Mouse (Mus musculus) testis, postnatal 14 days (tissue): ENCODE measurements around the gene Usp17lb.
"Not testable (repeated sequence)": the region's sequence is repeated elsewhere in the genome, so short reads cannot be mapped to it uniquely, and the experiment has no call there.

Experiments used
- DNase-seq: peaks from one replicate; pipeline ENCODE4 v3.0.0; 2021; ENCODE audit warnings: low spot score

The Usp17lb gene

GRCm38 (mm10) chr7:104842503-104842902, at the start of gene Usp17lb:
Gene Usp17lb (minus strand): TSS chr7:104842603.
- DNase-seq = no peak

GRCm38 (mm10) chr7:104877731-104878130, 35.3 kb upstream of the Usp17lb start, which contains the start of gene Olfr665:
Gene Olfr665 (plus strand): TSS chr7:104878031.
- no peak for DNase-seq

- no peak for DNase-seq
Measured at GRCm38 (mm10) chr7:104861381-104861780, 19.0 kb upstream of the Usp17lb start.

- no peak for DNase-seq
Measured at GRCm38 (mm10) chr7:104857683-104858082, 15.3 kb upstream of the Usp17lb start.

GRCm38 (mm10) chr7:104856709-104857108, 14.3 kb upstream of the Usp17lb start, which contains the start of gene Usp17la:
Gene Usp17la (plus strand): TSS chr7:104857009.
- DNase-seq = not testable (repeated sequence)

- DNase-seq = no peak
Measured at GRCm38 (mm10) chr7:104855248-104855750, 12.9 kb upstream of the Usp17lb start.

- DNase-seq = not testable (repeated sequence)
Measured at GRCm38 (mm10) chr7:104851546-104851945, 9.1 kb upstream of the Usp17lb start.

GRCm38 (mm10) chr7:104843731-104844287, 1.4 kb upstream of the Usp17lb start:
- DNase-seq = no peak

- DNase-seq = not testable (repeated sequence)
Measured at GRCm38 (mm10) chr7:104810335-104810734, 32.1 kb downstream of the Usp17lb start.

- DNase-seq = no peak
Measured at GRCm38 (mm10) chr7:104790796-104791195, 51.6 kb downstream of the Usp17lb start.
